Mouse (Mus musculus) heart, postnatal 0 days (tissue): Measurements from ENCODE around the gene Hapln2. TPM values are rescaled to one million over a fixed set of nuclear protein-coding genes. Genes with fewer than 3 reads are reported as not detected.

ENCODE experiments used
- ATAC-seq: fragments of 200-750 bp; cut with Nextera tagmentation; 2 replicates; pipeline ENCODE4 v1.8.0; 2017; ENCODE audit warnings: low read depth, moderate number of reproducible peaks, moderate library complexity; ENCODE audit not compliant: insufficient read depth
- DNase-seq: peaks from one replicate; pipeline ENCODE4 v3.0.0-alpha.2; 2016; ENCODE audit warnings: low spot score
- H3K27ac ChIP-seq: fragments of 300-500 bp; sonication (generic); 2 replicates; pipeline ENCODE4 v1.5.1; 2014; ENCODE audit warnings: low read depth, mild to moderate bottlenecking
- H3K27me3 ChIP-seq: fragments of 300-500 bp; sonication (generic); 2 replicates; pipeline ENCODE4 v1.6.1; 2014; ENCODE audit warnings: low read length, mixed read lengths; ENCODE audit not compliant: control insufficient read depth, insufficient read depth
- H3K36me3 ChIP-seq: fragments of 300-500 bp; sonication (generic); replicated peaks from 2 replicates; pipeline ENCODE4 v1.6.1; 2014; ENCODE audit warnings: low read length, mixed read lengths; ENCODE audit not compliant: control insufficient read depth, insufficient read depth
- H3K4me1 ChIP-seq: fragments of 300-500 bp; sonication (generic); 2 replicates; pipeline ENCODE4 v1.6.1; 2014; ENCODE audit warnings: antibody characterized with exemption; ENCODE audit not compliant: control insufficient read depth, insufficient read depth
- H3K4me2 ChIP-seq: fragments of 300-500 bp; sonication (generic); 2 replicates; pipeline ENCODE4 v1.6.1; 2014; ENCODE audit warnings: low read depth, mild to moderate bottlenecking, low read length, moderate library complexity
- H3K4me3 ChIP-seq: fragments of 300-500 bp; sonication (generic); 2 replicates; pipeline ENCODE4 v1.5.1; 2014; ENCODE audit warnings: low read depth, low read length
- H3K9ac ChIP-seq: fragments of 300-500 bp; sonication (generic); replicated peaks from 2 replicates; pipeline ENCODE4 v1.6.1; 2014; ENCODE audit warnings: low read depth, low read length, mixed read lengths
- H3K9me3 ChIP-seq: fragments of 300-500 bp; sonication (generic); replicated peaks from 2 replicates; pipeline ENCODE4 v1.6.1; 2016; ENCODE audit warnings: low read length; ENCODE audit not compliant: control insufficient read depth
- CTCF ChIP-seq: IDR thresholded peaks from 2 replicates; pipeline ENCODE4 v1.5.1; 2016; ENCODE audit warnings: antibody characterized with exemption, control low read depth, low read depth
- EP300 ChIP-seq: IDR thresholded peaks from 2 replicates; pipeline ENCODE4 v1.6.1; 2016; ENCODE audit warnings: antibody characterized with exemption, low read depth
- WGBS: fragments of 180-500 bp; shearing (Covaris S2); extraction: QIAGEN DNeasy Blood & Tissue Kit; methylation state at CpG from one replicate; pipeline ENCODE4 v1.1.7; 2014; 5-methylcytosine and 5-hydroxymethylcytosine counted together
- polyA plus RNA-seq: library from polyadenylated mRNA; unstranded; fragments of >200 nt; fragmentation: Nextera tagmentation; extraction: Ambion mirVana; gene quantifications from 2 replicates; pipeline ENCODE4 v1.2.1, GENCODE M21; 2015
- total RNA-seq: library from RNA; depleted of rRNA; stranded (reverse); fragments of >200 nt; gene quantifications from 2 replicates; pipeline ENCODE4 v1.2.3, GENCODE M21; 2014; ENCODE audit warnings: low replicate concordance

The Hapln2 gene
- total and polyA plus RNA-seq, 2 experiments from 2014 or later: 0.15 TPM; not detected in 1

DNA sequence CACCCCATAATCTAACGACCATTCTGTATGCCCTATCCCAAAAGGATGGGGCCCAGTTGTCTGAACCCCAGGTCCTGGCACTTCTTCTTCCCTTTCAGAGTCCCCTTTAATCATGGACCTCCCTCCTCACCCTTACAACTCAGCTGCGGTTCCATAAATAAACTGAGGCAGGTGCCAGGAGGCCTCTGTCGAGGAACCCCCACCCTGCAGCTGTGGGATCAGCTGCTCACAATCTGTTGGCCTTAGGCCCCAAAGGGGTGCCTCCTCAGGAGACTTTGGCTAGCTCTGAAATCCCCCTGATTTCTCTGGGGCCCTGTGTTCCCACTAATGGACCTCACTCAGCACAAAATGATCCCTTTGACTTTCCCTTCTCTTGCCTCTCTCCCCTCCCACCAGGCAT is 43.3 kb downstream of the Hapln2 start:
- Histone ChIP-seq H3K4me3 (no peak overlapping the region), H3K36me3 (no peaks in the 10 kb centered on the region), H3K9me3 (no peaks in the 10 kb centered on the region), H3K4me1 (peaks cover 57% of the 10 kb centered on the region), H3K4me2 (no peak overlapping the region), H3K9ac (no peak overlapping the region), H3K27ac (0 out of 2 replicates have a peak overlapping the region, but pooled peaks have one; percentile 91), H3K27me3 (peaks cover 13% of the 10 kb centered on the region)
- ATAC-seq (no peak), DNase-seq (no peak)
- 16% methylated on average over 3 of the region's 3 CpGs for WGBS
- TF ChIP-seq EP300: no peak

DNA sequence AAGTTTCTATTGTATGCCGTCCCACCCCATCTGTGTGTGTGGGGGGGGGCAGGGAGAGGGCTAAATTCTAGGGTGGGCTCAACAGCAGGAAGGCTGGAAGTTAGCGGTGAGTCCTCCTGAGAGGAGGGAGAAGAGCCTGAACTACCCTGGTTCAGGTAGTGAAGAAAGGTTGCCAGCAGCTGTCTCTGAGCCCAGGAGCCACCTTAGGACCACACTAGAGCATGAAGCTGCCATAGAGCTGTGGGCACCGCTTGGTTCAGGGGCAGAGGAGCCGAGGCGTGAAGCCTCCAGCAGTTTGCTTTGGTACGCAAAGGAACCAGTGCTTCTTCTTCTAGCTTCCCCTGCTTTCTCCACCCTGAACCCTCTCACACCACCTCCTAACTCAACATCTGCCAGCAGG is 43.8 kb downstream of the Hapln2 start:
- 52% methylated on average over 6 of the region's 6 CpGs for WGBS
- DNase-seq (no peak), ATAC-seq (no peak)
- H3K9me3 ChIP-seq: no peaks in the 10 kb centered on the region
- H3K27ac ChIP-seq: peak overlapping the region; percentile 91; the same call in 1 of the 2 replicates
- TF ChIP-seq EP300 (no peak), CTCF (no peak)
- no peak overlapping the region for H3K4me3 ChIP-seq
- H3K9ac ChIP-seq: 0 out of 2 replicates have a peak overlapping the region, but pooled peaks have one; percentile 24
- H3K4me2 ChIP-seq: peak overlapping the region; percentile 37
- H3K4me1 ChIP-seq: peaks cover 57% of the 10 kb centered on the region
- peaks cover 8% of the 10 kb centered on the region for H3K27me3 ChIP-seq
- H3K36me3 ChIP-seq: no peaks in the 10 kb centered on the region

DNA sequence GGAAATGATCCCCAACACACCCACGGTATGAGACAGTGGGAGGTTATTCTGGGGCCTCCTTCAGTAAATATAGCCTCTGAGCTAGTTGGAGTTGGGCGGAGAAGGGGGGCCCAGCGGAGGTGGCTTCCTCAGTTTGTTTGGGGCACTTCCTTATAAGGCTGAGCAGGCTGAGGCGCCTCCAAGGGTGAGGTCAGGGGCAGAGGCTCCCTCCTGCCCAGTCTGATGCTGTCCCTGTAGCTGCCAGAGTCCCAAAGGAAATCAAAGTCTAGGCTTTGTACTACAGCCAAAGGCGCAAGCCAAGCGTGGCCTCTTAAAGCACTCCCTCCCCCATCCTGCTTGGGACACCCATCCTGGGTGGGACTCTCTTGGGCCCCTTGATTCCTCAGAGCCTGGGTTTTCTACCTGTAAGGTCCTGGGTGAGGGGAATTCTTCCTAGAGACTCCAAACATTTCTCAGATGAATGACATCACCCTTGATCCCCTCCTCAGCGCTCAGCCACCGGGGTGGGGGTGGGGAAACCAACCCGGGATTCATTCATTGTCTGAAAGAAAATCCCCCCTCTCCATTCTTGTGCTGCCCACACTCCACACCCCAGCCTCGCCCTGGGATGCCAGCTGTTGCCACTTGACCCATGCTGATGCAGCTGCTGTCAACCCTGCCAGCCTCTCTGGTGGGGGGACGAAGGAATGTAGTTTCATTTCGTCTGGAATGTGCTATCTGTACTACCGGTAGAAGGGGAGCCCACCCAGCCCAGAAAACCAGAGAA is 44.4 kb downstream of the Hapln2 start:
- no peaks in the 10 kb centered on the region for H3K36me3 ChIP-seq
- 12% methylated on average over 13 of the region's 13 CpGs for WGBS
- peak overlapping the region; percentile 43 for H3K9ac ChIP-seq
- peaks cover 3% of the 10 kb centered on the region; the same call in 1 of the 2 replicates for H3K27me3 ChIP-seq
- no peak overlapping the region for H3K4me3 ChIP-seq
- H3K27ac ChIP-seq: peak overlapping the region; percentile 91
- H3K4me2 ChIP-seq: peak overlapping the region; percentile 37
- DNase-seq (peak; percentile 83), ATAC-seq (peak; percentile 66)
- TF ChIP-seq CTCF: no peak
- TF ChIP-seq EP300: peak; percentile 70
- H3K9me3 ChIP-seq: no peaks in the 10 kb centered on the region
- peaks cover 56% of the 10 kb centered on the region for H3K4me1 ChIP-seq

DNA sequence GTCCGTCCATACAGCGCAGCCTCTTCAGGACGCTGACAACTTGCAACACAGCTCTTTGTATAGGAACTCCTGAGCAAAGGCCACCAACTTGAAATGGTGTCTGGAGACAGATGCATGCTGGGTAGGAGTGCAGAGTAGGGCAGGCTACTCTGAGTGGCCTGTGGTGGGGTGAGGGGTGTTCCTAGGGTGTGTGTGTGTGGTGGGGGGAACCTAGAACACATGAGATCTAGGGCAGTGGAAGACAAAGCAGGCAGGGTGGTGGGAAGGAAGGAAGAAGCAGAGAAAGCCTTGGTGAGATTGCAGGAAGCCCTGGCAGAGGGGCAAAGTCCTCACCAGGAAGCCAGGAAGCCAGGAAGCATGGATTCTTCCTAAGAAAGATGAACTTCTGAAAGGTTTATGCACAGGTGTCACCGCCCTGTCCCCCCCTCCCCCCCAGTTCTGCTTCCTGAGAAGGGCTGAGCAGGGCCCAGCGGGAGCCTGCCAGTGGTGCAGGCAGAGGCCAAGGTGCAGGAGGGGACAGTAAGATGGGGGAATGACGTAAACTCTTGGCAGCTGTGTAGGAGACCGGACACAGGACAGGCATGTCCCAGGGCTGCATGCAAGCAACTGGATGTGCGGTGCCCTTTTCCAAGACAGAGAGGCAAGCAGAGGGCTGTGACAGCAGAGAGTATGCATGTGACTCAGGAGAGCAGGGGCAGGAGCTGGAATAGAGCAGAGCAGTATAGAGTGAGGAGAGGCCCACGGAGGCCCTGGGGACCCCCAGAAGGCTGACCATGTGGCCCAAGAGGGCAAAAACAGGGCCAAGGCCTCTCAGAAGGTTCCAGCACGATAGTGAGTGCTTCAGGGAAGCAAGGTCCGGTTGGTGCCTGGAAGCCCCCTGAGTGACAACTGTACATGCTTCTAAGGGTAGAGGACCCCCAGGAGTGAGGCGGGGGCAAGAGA is 45.2 kb downstream of the Hapln2 start:
- ATAC-seq: peak; percentile 70
- DNase-seq: peak; percentile 52
- H3K4me1 ChIP-seq: peaks cover 48% of the 10 kb centered on the region
- peak overlapping the region; percentile 91 for H3K27ac ChIP-seq
- H3K9me3 ChIP-seq: no peaks in the 10 kb centered on the region
- no peaks in the 10 kb centered on the region for H3K36me3 ChIP-seq
- no peak for TF ChIP-seq EP300
- TF ChIP-seq CTCF: no peak
- WGBS: 30% methylated on average over 12 of the region's 12 CpGs
- no peaks in the 10 kb centered on the region for H3K27me3 ChIP-seq
- no peak overlapping the region for H3K4me3 ChIP-seq
- H3K9ac ChIP-seq: peak overlapping the region; percentile 43; the same call in 1 of the 2 replicates
- H3K4me2 ChIP-seq: peak overlapping the region; percentile 37; the same call in 1 of the 2 replicates

DNA sequence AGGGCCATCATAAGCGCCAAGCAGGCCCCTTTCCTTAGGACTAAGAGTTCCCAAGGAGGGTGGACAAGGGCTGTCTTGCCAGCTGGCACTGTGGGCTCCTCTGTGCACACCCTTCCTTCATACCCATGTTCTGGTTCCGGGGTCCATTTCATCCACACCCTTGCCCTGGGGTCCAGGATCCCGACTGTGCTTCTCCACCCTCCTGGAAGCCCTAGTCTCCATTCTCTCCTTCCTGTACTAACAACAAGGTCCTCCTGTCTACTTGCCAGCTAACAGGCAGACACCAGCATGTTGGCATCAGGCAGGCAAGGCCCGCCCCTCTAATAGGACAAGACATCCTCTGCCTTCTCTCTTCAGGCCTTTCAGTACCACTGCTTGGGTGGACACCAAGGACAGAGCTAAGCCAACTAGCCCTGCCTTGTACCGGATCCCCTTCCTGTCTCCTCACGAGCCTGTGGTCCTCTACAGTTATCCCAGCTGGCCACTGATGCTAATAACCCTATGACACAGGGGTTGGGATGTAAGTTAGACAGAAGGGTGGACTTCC is 46.1 kb downstream of the Hapln2 start:
- Histone ChIP-seq H3K27me3 (no peaks in the 10 kb centered on the region), H3K9ac (no peak overlapping the region), H3K4me3 (no peak overlapping the region), H3K4me1 (peaks cover 44% of the 10 kb centered on the region), H3K27ac (peak overlapping the region; percentile 91; the same call in 1 of the 2 replicates), H3K4me2 (no peak overlapping the region), H3K36me3 (no peaks in the 10 kb centered on the region), H3K9me3 (no peaks in the 10 kb centered on the region)
- DNase-seq: no peak
- ATAC-seq: no peak
- no peak for TF ChIP-seq EP300
- no peak for TF ChIP-seq CTCF
- WGBS: 79% methylated on average over 6 of the region's 6 CpGs
